Mouse (Mus musculus): ENCODE measurements around the gene Myt1l. TPM values are rescaled to one million over a fixed set of nuclear protein-coding genes. Genes with fewer than 3 reads are reported as not detected.

Myt1l gene
- polyA plus RNA-seq, 1 experiment = 0.11 TPM

DNA sequence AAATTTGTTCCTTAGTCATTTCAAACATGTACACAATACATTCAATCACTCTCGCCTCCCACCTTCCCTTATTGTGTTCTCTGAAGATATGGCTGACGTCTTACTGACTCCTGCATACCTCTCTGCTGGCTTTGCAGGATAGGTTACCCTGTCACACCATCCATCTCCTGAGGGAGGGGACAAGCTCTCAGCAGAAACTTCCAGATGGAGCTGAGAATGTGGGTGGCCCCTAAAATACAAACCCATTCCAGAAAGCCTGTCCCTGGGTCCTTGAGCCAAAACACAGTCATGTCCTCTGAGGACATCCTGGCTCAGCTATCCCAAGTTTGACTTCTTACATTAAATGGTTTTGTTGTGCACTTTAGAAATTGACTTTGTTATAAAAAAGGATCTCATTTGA is 129.7 kb downstream of the Myt1l start:
- no peak overlapping the region for H3K4me3 ChIP-seq (ENCODE audit: control insufficient read depth, insufficient read depth, low read length)
- H3K27ac ChIP-seq (ENCODE audit: control insufficient read depth, insufficient read depth, low read length) = no peak overlapping the region
- H3K27me3 ChIP-seq (ENCODE audit: control insufficient read depth, insufficient read depth, low read length) = no peaks in the 10 kb centered on the region
- H3K36me3 ChIP-seq (ENCODE audit: control insufficient read depth, insufficient read depth, low read length) = no peaks in the 10 kb centered on the region
- no peak for DNase-seq
- WGBS = 90% methylated on average over 2 of the region's 2 CpGs
- H3K4me1 ChIP-seq (replicated peaks; ENCODE audit: control insufficient read depth, insufficient read depth, low read length) = no peaks in the 10 kb centered on the region
- TF ChIP-seq POLR2A (IDR thresholded peaks at IDR 0.05; ENCODE audit: control insufficient read depth, extremely low read depth, insufficient read depth, low read length, poor library complexity) (no peak), CTCF (IDR thresholded peaks at IDR 0.05; ENCODE audit: borderline replicate concordance, control insufficient read depth, extremely low read depth, insufficient read depth, low read length, poor library complexity) (no peak)

DNA sequence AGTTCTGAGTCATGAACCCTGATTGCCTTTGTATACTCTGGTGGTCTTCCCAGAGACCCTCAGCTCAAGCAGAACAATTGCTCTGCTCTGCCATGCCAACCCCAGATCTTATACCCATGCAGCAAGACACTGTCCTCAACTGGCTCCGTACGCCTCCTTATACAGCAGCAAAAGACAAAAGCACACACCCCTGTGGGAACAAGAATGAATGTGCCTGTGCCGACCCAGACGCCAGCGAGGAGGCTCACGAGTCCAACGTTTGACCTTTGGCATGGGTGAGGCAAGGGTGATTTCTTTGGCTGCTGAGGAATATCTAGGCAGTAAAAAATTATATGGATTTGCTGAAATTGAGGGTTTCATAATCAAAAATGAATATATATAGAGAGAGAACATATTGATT is 143.8 kb downstream of the Myt1l start:
- Histone ChIP-seq H3K36me3 (ENCODE audit: control insufficient read depth, insufficient read depth, low read length) (no peaks in the 10 kb centered on the region), H3K27me3 (ENCODE audit: control insufficient read depth, insufficient read depth, low read length) (no peaks in the 10 kb centered on the region), H3K27ac (ENCODE audit: control insufficient read depth, insufficient read depth, low read length) (no peak overlapping the region), H3K4me3 (ENCODE audit: control insufficient read depth, insufficient read depth, low read length) (no peak overlapping the region), H3K4me1 (replicated peaks; ENCODE audit: control insufficient read depth, insufficient read depth, low read length) (no peaks in the 10 kb centered on the region)
- TF ChIP-seq CTCF (IDR thresholded peaks at IDR 0.05; ENCODE audit: borderline replicate concordance, control insufficient read depth, extremely low read depth, insufficient read depth, low read length, poor library complexity) (no peak), POLR2A (IDR thresholded peaks at IDR 0.05; ENCODE audit: control insufficient read depth, extremely low read depth, insufficient read depth, low read length, poor library complexity) (no peak)
- DNase-seq = no peak
- WGBS = 93% methylated on average over 7 of the region's 7 CpGs

DNA sequence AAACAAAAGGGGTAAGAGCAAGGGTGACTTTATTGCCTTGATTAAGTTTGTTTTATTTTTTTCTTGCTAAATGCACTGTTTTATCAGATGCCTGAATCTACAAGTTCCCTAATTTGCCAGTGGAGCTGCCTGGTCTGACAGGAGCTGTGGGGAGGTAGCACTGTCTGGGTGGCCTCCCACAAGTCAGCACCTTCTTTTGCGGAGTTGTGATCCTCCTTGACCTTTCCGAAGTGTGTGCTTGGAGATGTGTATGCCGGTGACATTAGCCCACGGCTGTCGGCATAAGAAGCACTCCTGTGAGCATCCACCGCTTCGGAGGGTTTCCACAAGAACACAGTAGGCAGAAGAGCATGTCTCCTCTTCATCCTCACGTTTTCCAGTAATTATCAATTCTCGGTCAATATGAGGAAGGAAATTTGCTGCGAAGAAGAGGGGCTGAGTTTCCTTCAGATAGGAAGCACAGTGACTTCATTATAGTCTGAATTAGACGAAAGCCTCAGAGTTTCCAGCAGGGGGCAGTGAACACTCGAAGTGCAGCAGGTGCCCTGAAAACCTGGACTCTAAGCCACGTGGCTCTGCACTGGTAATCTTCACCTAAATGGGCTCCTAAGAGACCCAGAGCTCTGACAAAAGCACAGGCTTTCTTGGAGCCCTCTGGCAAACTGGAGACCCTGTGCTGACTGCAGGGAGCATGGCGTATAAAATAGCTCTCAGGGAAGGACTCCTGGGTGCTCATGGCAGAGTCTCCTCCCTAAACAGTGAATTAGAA is 147.6 kb downstream of the Myt1l start:
- no peaks in the 10 kb centered on the region for H3K27me3 ChIP-seq (ENCODE audit: control insufficient read depth, insufficient read depth, low read length)
- no peak overlapping the region for H3K4me3 ChIP-seq (ENCODE audit: control insufficient read depth, insufficient read depth, low read length)
- DNase-seq = no peak
- WGBS = 50% methylated on average over 14 of the region's 14 CpGs
- H3K4me1 ChIP-seq (replicated peaks; ENCODE audit: control insufficient read depth, insufficient read depth, low read length) = no peaks in the 10 kb centered on the region
- H3K27ac ChIP-seq (ENCODE audit: control insufficient read depth, insufficient read depth, low read length) = no peak overlapping the region
- TF ChIP-seq POLR2A (IDR thresholded peaks at IDR 0.05; ENCODE audit: control insufficient read depth, extremely low read depth, insufficient read depth, low read length, poor library complexity) = no peak
- no peaks in the 10 kb centered on the region for H3K36me3 ChIP-seq (ENCODE audit: control insufficient read depth, insufficient read depth, low read length)

DNA sequence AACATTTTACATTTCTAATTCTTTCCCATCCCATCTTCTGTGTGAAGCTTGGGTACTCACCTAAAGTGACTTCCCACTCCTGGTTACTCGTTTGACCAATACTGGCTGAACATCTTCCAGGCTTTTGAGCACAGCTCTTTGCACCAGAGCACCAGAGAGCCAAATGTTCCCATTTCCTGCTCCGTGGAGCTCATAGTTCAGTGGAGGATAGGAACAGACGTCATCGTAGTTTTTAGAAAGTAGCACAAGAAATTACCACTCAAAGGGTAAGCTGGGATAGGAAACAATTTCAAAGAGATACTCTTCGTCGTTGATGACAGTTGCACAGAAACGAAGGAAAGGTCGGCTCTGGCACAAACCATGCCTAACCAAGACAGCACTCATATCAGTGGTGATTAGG is 154.2 kb downstream of the Myt1l start:
- Histone ChIP-seq H3K4me3 (ENCODE audit: control insufficient read depth, insufficient read depth, low read length) (no peak overlapping the region), H3K27ac (ENCODE audit: control insufficient read depth, insufficient read depth, low read length) (no peak overlapping the region), H3K36me3 (ENCODE audit: control insufficient read depth, insufficient read depth, low read length) (no peaks in the 10 kb centered on the region), H3K27me3 (ENCODE audit: control insufficient read depth, insufficient read depth, low read length) (no peaks in the 10 kb centered on the region), H3K4me1 (replicated peaks; ENCODE audit: control insufficient read depth, insufficient read depth, low read length) (no peaks in the 10 kb centered on the region)
- DNase-seq = no peak
- WGBS = 84% methylated on average over 8 of the region's 8 CpGs
- TF ChIP-seq POLR2A (IDR thresholded peaks at IDR 0.05; ENCODE audit: control insufficient read depth, extremely low read depth, insufficient read depth, low read length, poor library complexity) = no peak
- TF ChIP-seq CTCF (IDR thresholded peaks at IDR 0.05; ENCODE audit: borderline replicate concordance, control insufficient read depth, extremely low read depth, insufficient read depth, low read length, poor library complexity) = no peak

DNA sequence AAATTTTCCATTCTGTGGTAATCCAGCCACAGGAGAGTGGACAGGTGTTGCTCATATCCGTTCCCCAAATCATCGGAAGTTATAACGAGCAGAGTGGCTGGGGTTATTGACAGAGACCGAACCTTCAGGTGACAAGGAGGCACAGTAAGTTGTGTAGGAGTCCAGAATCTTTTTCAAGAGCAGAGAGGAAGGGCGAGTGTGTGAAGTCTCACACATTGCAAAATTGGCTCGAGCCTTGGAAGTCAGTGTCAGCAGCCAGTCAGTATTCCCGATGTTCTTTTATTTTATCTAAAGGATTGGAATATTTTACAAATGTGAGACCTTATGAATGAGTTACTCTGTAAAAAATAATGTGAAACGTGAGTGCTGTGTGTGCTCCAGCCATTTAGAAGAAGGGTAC is 154.8 kb downstream of the Myt1l start:
- Histone ChIP-seq H3K4me1 (replicated peaks; ENCODE audit: control insufficient read depth, insufficient read depth, low read length) (no peaks in the 10 kb centered on the region), H3K27ac (ENCODE audit: control insufficient read depth, insufficient read depth, low read length) (no peak overlapping the region), H3K27me3 (ENCODE audit: control insufficient read depth, insufficient read depth, low read length) (no peaks in the 10 kb centered on the region), H3K4me3 (ENCODE audit: control insufficient read depth, insufficient read depth, low read length) (no peak overlapping the region), H3K36me3 (ENCODE audit: control insufficient read depth, insufficient read depth, low read length) (no peaks in the 10 kb centered on the region)
- DNase-seq = no peak
- 91% methylated on average over 8 of the region's 8 CpGs for WGBS
- no peak for TF ChIP-seq POLR2A (IDR thresholded peaks at IDR 0.05; ENCODE audit: control insufficient read depth, extremely low read depth, insufficient read depth, low read length, poor library complexity)

DNA sequence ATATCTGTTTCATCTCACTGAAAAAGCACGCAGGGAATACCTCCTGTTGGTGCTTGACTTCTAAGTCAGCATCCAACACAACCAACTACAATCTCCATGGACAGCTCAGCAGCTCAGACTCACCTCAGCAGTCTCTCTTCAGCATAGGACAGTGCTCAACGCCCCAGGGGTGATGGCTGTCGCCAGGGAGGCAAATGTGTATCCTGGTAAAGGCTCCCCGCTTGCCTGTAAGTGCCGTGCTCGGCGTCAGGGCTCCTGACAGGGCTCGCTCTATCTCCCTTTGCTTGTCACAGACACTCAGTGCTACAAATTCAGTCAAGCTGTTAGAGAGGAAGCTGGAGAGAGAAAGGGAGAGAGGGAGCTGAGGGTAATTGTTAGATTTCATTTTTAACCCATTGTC is 158.1 kb downstream of the Myt1l start:
- H3K27ac ChIP-seq (ENCODE audit: control insufficient read depth, insufficient read depth, low read length) = no peak overlapping the region
- H3K4me1 ChIP-seq (replicated peaks; ENCODE audit: control insufficient read depth, insufficient read depth, low read length) = no peaks in the 10 kb centered on the region
- H3K36me3 ChIP-seq (ENCODE audit: control insufficient read depth, insufficient read depth, low read length) = no peaks in the 10 kb centered on the region
- no peak overlapping the region for H3K4me3 ChIP-seq (ENCODE audit: control insufficient read depth, insufficient read depth, low read length)
- DNase-seq = no peak
- 78% methylated on average over 8 of the region's 8 CpGs for WGBS
- H3K27me3 ChIP-seq (ENCODE audit: control insufficient read depth, insufficient read depth, low read length) = no peaks in the 10 kb centered on the region
- TF ChIP-seq POLR2A (IDR thresholded peaks at IDR 0.05; ENCODE audit: control insufficient read depth, extremely low read depth, insufficient read depth, low read length, poor library complexity) (no peak), CTCF (IDR thresholded peaks at IDR 0.05; ENCODE audit: borderline replicate concordance, control insufficient read depth, extremely low read depth, insufficient read depth, low read length, poor library complexity) (no peak)

DNA sequence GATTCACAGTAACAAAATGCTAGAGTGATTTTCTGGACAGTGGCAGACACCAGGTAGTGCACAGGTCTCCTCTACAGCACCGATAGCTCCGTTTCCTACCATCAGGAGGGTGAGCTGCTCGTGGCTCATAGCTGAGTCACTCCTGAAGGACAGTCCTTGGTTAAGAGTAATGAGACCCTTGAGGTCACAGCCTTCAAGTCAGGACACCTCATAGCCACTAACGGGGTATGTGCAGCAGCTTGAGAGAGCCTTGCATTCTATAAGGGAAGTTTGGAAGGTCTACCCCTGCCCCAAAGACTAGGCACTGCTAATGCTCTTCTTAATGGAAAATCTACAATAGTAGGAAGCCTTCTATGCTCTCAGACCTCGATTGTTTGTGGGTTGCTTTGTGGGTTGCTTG is 163.4 kb downstream of the Myt1l start:
- Histone ChIP-seq H3K36me3 (ENCODE audit: control insufficient read depth, insufficient read depth, low read length) (no peaks in the 10 kb centered on the region), H3K27ac (ENCODE audit: control insufficient read depth, insufficient read depth, low read length) (no peak overlapping the region)
- WGBS = 71% methylated on average over 5 of the region's 5 CpGs

More for the DNA sequence above, 163.4 kb downstream of the Myt1l start:
- Histone ChIP-seq H3K27me3 (ENCODE audit: control insufficient read depth, insufficient read depth, low read length) (no peaks in the 10 kb centered on the region), H3K4me1 (replicated peaks; ENCODE audit: control insufficient read depth, insufficient read depth, low read length) (no peaks in the 10 kb centered on the region), H3K4me3 (ENCODE audit: control insufficient read depth, insufficient read depth, low read length) (no peak overlapping the region)
- no peak for TF ChIP-seq CTCF (IDR thresholded peaks at IDR 0.05; ENCODE audit: borderline replicate concordance, control insufficient read depth, extremely low read depth, insufficient read depth, low read length, poor library complexity)
- DNase-seq = no peak

All from thymus, adult 2 months (tissue).